Mouse (Mus musculus): ENCODE results near the gene Ptpra. TPM values are rescaled to one million over a fixed set of nuclear protein-coding genes. Genes with fewer than 3 reads are reported as not detected.
A peak's percentile ranks its signal among the peaks of the same experiment; 100 is the strongest.

Gene Ptpra
- total and polyA plus RNA-seq, 2 experiments from 2014 or later: 21.7 to 44.5 TPM

DNA sequence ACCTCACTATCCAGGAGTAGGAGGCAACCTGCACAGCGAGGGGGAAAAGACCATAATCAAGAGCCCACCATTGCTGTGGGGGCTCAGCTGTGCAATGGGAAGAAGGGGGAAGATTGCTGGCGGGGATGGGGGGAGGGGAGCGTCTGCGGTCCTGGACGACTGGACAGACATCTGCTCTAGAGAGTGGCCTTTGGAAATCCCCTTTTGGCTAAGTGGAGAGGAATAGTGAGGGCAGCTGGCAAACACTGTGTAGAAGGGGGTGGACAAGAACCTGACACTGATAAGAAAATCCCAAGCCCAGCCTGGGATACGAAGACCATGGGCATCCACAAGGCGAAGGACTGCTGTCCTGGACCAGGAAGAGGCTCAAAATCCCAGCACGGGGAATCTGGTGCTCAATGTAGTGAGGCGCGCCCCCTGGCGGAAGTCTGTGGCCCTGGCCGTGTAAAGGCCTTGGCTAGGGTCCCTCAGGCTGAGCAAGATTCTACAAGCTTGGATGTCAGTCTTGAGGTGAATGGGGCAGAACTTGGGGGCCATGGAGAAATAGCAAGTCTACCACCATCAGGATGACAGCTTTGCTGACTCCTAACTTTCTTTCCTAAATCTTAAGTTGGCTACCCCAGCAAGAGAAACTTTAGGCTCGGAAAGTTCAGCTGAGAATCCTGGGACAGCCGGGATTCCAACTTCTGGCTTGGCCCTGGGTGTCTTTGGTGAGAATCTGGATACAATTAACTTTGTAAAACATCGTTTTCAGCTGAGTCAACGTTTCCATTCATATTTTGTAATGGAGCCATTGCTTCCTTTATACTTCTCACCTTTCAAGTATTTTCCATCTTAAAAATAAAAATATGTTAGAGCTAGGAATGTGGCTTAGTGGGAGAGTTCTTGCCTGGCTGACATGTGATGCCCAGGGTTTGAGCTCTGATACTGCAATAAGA is 38.3 kb upstream of the Ptpra start:
- Histone ChIP-seq H3K4me3 (ENCODE audit: low read depth, low read length) (no peak overlapping the region), H3K27ac (ENCODE audit: low read depth) (no peak overlapping the region), H3K27me3 (ENCODE audit: control insufficient read depth, insufficient read depth, low read length) (no peaks in the 10 kb centered on the region), H3K9me3 (replicated peaks; ENCODE audit: control insufficient read depth, low read length) (no peaks in the 10 kb centered on the region), H3K4me1 (ENCODE audit: control insufficient read depth, insufficient read depth) (no peaks in the 10 kb centered on the region), H3K9ac (replicated peaks; ENCODE audit: low read depth, low read length) (no peak overlapping the region), H3K36me3 (replicated peaks; ENCODE audit: control insufficient read depth, insufficient read depth, low read length) (no peaks in the 10 kb centered on the region), H3K4me2 (ENCODE audit: low read depth, low read length) (no peak overlapping the region)
- WGBS: 31% methylated on average over 16 of the region's 16 CpGs
- DNase-seq (ENCODE audit: low spot score) (peak; percentile 73), ATAC-seq (ENCODE audit: insufficient read depth, low read depth) (peak; percentile 81; the same call in 1 of the 2 replicates)
- TF ChIP-seq EP300 (IDR thresholded peaks at IDR 0.05; ENCODE audit: low read depth) (no peak), CTCF (IDR thresholded peaks at IDR 0.05; ENCODE audit: low read depth) (peak; percentile 90)

DNA sequence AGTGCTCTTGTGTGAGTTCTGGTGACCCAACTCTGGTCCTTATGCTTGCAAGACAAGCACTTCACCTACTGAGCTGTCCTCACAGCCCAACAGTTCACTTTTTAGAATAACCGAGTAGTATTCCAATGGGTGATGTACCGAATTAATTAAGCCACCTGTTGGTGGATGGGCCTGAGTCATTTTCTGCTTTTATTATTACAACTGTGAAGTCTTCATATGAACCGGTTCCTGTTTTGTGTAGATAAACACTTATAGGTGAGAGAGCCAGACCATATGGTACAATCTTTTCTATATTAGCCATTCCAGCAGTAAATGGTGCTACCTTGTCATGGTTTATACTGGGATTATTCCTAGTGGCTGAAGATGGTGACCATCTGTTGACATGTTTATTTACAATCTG is 37.3 kb upstream of the Ptpra start:
- H3K27ac ChIP-seq (ENCODE audit: low read depth): no peak overlapping the region
- no peaks in the 10 kb centered on the region for H3K36me3 ChIP-seq (replicated peaks; ENCODE audit: control insufficient read depth, insufficient read depth, low read length)
- no peak for TF ChIP-seq EP300 (IDR thresholded peaks at IDR 0.05; ENCODE audit: low read depth)
- no peak for TF ChIP-seq CTCF (IDR thresholded peaks at IDR 0.05; ENCODE audit: low read depth)
- H3K27me3 ChIP-seq (ENCODE audit: control insufficient read depth, insufficient read depth, low read length): no peaks in the 10 kb centered on the region
- H3K9ac ChIP-seq (replicated peaks; ENCODE audit: low read depth, low read length): no peak overlapping the region
- no peak overlapping the region for H3K4me3 ChIP-seq (ENCODE audit: low read depth, low read length)
- H3K9me3 ChIP-seq (replicated peaks; ENCODE audit: control insufficient read depth, low read length): no peaks in the 10 kb centered on the region
- ATAC-seq (ENCODE audit: insufficient read depth, low read depth): no peak
- no peaks in the 10 kb centered on the region for H3K4me1 ChIP-seq (ENCODE audit: control insufficient read depth, insufficient read depth)
- WGBS: 78% methylated on average over 3 of the region's 3 CpGs
- no peak for DNase-seq (ENCODE audit: low spot score)
- no peak overlapping the region for H3K4me2 ChIP-seq (ENCODE audit: low read depth, low read length)

DNA sequence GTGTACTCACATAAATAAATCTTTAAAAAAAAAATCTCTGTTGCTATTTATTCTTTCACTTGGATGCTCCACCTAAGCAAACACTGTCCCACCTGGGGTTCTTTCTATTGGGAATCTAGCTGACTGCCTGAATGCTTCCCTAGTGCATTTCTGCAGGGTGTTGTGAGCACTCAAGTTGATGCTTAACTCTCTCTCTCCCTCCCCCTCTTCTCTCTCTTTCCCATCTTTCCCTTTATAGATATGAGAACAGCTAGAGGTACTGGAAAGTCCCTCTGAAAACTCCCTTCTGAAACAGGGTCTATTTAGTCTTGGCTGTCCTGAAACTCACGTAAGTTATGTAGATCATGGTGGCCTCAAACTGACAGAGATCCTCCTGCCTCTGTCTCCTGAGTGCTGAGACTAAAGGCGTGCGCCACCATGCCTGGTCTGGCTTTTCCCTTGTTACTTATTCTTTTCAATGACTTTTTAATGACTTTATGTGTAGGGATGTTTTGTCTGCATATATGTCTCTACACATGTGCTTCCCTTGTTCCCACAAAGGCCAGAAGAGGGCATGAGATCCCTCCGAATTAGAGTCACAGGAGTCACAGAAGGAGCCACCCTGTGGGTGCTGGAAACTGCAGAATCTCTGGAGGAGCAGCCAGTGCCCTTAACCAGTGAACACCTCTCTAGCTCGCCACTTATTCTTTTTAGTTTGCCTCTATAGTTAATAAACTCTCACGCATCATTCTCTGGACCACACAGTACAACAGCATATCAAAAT is 35.8 kb upstream of the Ptpra start:
- Histone ChIP-seq H3K4me1 (ENCODE audit: control insufficient read depth, insufficient read depth) (no peaks in the 10 kb centered on the region), H3K4me2 (ENCODE audit: low read depth, low read length) (no peak overlapping the region), H3K27ac (ENCODE audit: low read depth) (no peak overlapping the region), H3K4me3 (ENCODE audit: low read depth, low read length) (no peak overlapping the region), H3K9me3 (replicated peaks; ENCODE audit: control insufficient read depth, low read length) (no peaks in the 10 kb centered on the region), H3K9ac (replicated peaks; ENCODE audit: low read depth, low read length) (no peak overlapping the region), H3K36me3 (replicated peaks; ENCODE audit: control insufficient read depth, insufficient read depth, low read length) (no peaks in the 10 kb centered on the region), H3K27me3 (ENCODE audit: control insufficient read depth, insufficient read depth, low read length) (no peaks in the 10 kb centered on the region)
- WGBS: 70% methylated on average over 6 of the region's 6 CpGs
- no peak for DNase-seq (ENCODE audit: low spot score)
- ATAC-seq (ENCODE audit: insufficient read depth, low read depth): no peak
- TF ChIP-seq CTCF (IDR thresholded peaks at IDR 0.05; ENCODE audit: low read depth): peak; percentile 20; the same call in 1 of the 2 replicates
- no peak for TF ChIP-seq EP300 (IDR thresholded peaks at IDR 0.05; ENCODE audit: low read depth)

DNA sequence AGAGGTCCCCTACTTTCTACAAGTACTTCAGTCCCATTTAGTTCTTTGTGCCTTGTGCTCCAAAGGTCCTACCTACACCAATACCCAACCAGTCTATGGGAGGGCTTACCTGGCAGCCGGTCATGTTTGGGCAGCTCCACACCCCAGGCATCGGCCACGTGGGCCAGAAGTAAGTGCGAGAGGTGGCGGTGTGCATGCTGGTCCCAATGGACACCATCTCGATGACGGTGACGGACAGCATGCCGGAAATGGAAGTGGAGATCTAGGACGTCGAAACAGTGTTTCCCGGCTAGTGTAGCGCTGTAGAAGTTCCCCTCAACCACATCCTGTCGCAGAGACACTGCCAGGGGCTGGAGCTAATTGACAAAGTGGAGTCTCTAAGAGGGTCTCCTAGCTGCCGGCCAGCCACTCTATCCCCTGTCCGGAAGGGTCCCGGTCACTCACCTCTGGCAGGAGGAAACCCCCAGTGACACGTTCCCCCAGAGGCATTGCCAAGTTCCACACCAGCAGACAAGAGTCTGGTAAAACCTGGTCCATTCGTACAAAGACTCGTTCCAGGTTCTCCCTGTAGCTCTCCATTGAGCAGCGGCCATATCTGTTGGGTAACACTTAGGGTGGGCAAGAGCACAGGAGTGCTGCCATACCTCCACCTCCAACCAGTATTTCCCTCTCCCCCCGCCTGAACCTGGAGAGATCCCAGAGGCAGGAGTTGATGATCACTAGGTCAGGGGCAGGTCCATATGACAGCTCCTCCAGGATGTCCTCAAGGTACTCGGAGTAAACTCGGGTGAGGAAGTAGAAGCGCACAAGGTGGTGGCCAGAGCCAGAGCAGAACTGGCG is 28.1 kb upstream of the Ptpra start:
- ATAC-seq (ENCODE audit: insufficient read depth, low read depth) (no peak), DNase-seq (ENCODE audit: low spot score) (no peak)
- no peak for TF ChIP-seq EP300 (IDR thresholded peaks at IDR 0.05; ENCODE audit: low read depth)
- no peak for TF ChIP-seq CTCF (IDR thresholded peaks at IDR 0.05; ENCODE audit: low read depth)
- H3K4me2 ChIP-seq (ENCODE audit: low read depth, low read length): no peak overlapping the region
- no peak overlapping the region for H3K9ac ChIP-seq (replicated peaks; ENCODE audit: low read depth, low read length)
- H3K36me3 ChIP-seq (replicated peaks; ENCODE audit: control insufficient read depth, insufficient read depth, low read length): no peaks in the 10 kb centered on the region
- no peak overlapping the region for H3K4me3 ChIP-seq (ENCODE audit: low read depth, low read length)
- peaks cover 11% of the 10 kb centered on the region; the same call in 1 of the 2 replicates for H3K4me1 ChIP-seq (ENCODE audit: control insufficient read depth, insufficient read depth)
- H3K9me3 ChIP-seq (replicated peaks; ENCODE audit: control insufficient read depth, low read length): no peaks in the 10 kb centered on the region
- no peaks in the 10 kb centered on the region for H3K27me3 ChIP-seq (ENCODE audit: control insufficient read depth, insufficient read depth, low read length)
- WGBS: 92% methylated on average over 26 of the region's 26 CpGs
- H3K27ac ChIP-seq (ENCODE audit: low read depth): no peak overlapping the region
